Mouse (Mus musculus): Measurements from ENCODE around the gene Cav3.

- TF ChIP-seq MXI1 (IDR thresholded peaks at IDR 0.05; ENCODE audit: low read depth, low read length), result no peak
- peak; percentile 47 to 78 for TF ChIP-seq CTCF (conservative IDR thresholded peaks at IDR 0.05 in 1 of 2, IDR thresholded peaks at IDR 0.05 in 1 of 2; ENCODE audit: low read depth in 2 of 2, low read length in 2 of 2)
- TF ChIP-seq CHD2 (IDR thresholded peaks at IDR 0.05; ENCODE audit: low read length), result no peak
- no peak for TF ChIP-seq POLR2A (IDR thresholded peaks at IDR 0.05; ENCODE audit: low read depth, low read length)
- TF ChIP-seq RCOR1 (conservative IDR thresholded peaks at IDR 0.05; ENCODE audit: low read depth, low read length), result no peak
- no peak for TF ChIP-seq MAFK (IDR thresholded peaks at IDR 0.05; ENCODE audit: insufficient replicate concordance, low read length)
- TF ChIP-seq TCF12 (IDR thresholded peaks at IDR 0.05; ENCODE audit: low read depth, low read length), result no peak
- no peak for TF ChIP-seq EP300 (IDR thresholded peaks at IDR 0.05; ENCODE audit: low read length)
- TF ChIP-seq HCFC1 (IDR thresholded peaks at IDR 0.05; ENCODE audit: low read depth, low read length), result no peak
- TF ChIP-seq ZKSCAN1 (IDR thresholded peaks at IDR 0.05; ENCODE audit: borderline replicate concordance, low read depth, low read length), result no peak
- TF ChIP-seq ZC3H11A (IDR thresholded peaks at IDR 0.05; ENCODE audit: low read depth, low read length), result no peak
- no peak for TF ChIP-seq USF1 (IDR thresholded peaks at IDR 0.05; ENCODE audit: low read depth, low read length)
- no peak for TF ChIP-seq NELFE (IDR thresholded peaks at IDR 0.05; ENCODE audit: low read depth, low read length)
- TF ChIP-seq ELF1 (IDR thresholded peaks at IDR 0.05; ENCODE audit: low read depth, low read length), result no peak
Observed at GRCm38 (mm10) chr6:112484316-112484715, 25.0 kb downstream of the Cav3 start.
